Mouse (Mus musculus): ENCODE data around the gene Asdurf.
A peak's percentile ranks its signal among the peaks of the same experiment; 100 is the strongest.
"Not testable (repeated sequence)": the region's sequence is repeated elsewhere in the genome, so short reads cannot be mapped to it uniquely, and the experiment has no call there.

The Asdurf gene

DNA sequence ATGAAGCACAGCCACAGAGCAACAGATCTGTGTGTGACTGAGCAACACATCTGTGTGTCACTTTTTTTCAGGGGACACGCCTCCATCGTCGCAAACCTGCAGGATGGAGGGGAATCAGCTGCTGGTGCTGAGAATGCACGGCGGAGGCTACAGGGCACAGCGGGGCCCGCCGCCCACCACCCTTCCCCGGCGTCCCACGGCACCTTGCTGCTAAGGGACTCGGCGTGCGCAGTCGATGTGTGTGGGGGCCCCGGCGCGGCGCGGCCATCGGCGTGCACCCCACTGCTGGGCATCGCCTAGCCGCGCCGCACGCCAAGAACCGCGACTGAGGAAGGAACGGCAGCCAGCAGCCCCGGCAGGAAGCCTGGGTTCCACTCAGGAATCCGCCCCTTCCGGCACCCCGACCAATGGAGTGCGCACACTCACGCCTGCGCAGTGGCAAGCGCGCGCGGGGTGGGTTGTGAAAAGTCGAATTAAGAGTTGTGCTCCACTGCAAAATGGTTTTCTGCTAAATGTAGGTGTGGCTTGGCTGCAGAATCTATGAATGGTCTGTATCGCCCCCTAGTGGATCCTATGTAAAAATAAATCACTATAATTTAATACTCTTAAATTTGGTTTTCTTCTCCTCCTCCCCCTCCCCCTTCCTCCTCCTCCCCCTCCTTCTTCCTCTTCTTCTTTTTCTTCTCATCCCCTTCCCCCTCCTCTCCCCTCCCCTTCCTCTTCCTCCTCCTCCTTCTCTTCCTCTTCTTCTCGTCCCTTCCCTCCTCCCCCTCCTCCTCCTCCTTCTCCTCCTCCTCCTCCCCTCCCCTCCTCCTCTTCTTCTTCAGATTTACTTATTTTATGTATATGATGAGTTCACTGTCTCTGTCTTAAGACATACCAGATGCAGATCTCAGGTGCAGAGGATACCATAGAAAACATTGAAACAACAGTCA lies at the start of gene Asdurf, which contains the start of the genes Gm28551 and Asnsd1:
Gene Asdurf (minus strand): TSS at position 293 of the 935 bp plus-strand sequence.
Gene Gm28551 (minus strand): TSS at position 341 of the 935 bp plus-strand sequence.
Gene Asnsd1 (minus strand): TSS at position 426 of the 935 bp plus-strand sequence.
- peak; percentile 94 to 96 for DNase-seq (ENCODE audit: low spot score in 2 of 2)

DNA sequence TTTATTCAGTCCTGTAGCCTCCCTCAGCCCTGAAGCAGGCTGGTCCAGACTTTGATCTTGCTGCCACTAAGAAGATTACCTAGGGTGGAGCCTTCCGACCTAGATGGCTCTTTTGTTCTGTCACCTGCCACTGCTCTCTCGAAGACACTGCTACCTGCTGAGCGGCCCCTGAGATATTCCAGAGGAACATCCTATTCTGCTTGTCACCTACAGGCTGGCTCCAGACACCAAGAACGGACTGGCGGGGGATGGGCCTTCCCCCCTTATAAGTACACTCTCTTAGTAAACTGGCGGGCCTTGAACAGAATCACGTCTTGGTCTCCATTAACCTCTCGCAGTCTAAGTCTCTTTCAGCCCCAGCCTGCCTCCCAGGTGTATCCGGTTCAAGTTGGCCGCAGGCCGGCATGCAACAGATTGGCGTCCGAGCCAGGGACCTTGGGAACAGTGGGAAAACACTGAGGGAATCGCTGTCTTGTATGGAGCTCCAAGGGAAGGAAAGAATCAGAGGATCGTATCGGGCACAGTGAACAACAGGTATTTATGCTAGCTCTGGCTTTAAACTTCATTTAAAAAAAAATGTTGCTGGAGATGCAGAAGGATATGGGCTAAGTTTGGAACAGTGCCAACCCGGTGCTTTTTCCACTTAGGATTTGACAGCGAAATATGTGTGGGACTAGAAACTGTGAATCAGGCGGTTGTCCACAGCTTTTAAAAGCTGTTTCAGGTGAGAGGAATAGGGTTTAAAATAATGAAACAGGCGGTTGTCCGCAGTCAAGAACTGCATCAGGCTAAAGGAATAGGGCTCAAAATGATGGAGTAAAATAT lies 41.7 kb upstream of the Asdurf start:
- DNase-seq (ENCODE audit: low spot score in 2 of 2) = peak; percentile 9 to 12

DNA sequence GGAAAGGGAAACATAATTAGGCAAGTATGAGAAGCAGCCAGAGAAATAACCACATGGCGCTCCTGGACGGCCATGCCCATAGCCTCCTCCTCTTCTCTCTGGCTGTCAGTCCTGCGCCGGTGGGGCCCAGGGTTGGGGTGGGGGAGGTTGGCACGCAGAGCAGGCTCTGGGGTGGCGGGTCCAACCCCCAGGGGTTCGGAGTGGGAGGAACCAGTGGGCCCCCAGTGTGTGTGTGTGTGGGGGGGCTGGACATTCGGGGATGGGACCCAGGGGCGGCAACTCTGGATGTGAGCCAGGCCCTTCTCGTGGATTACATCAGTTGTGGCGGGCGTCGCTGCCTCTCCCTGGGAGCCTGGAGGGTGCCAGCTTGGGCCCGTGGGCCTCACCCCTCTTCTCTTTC lies 36.3 kb upstream of the Asdurf start:
- no peak for DNase-seq (ENCODE audit: low spot score in 2 of 2)

DNA sequence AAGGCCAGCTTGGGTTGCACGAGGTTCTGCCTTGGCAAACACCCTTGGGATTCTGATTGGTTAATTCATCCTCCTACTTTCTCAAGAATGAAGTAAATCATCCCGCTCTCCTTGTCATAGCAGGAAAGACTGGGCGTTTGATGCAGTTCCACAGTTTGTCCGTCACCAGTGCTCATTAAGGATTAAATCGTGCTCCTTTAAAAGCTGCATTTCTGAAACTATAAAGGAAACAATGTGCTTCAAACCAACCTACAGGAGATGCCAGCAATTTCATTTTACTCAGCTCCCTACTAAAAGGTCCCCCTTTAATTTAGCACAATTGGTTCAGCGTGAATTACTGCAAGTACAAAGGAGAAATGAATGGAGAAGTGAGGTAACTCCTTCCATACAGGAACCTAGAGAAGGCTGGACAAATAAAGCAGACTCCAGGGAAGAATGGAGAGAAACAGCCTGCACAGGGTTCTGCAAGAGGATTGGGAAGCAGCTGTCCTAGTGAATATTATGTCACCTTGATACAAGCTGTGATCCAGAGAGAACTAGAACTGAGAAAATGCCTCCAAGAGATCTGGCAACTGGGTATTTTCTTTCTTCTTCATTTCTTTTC lies 31.8 kb upstream of the Asdurf start:
- DNase-seq (ENCODE audit: low spot score in 2 of 2) = no peak

DNA sequence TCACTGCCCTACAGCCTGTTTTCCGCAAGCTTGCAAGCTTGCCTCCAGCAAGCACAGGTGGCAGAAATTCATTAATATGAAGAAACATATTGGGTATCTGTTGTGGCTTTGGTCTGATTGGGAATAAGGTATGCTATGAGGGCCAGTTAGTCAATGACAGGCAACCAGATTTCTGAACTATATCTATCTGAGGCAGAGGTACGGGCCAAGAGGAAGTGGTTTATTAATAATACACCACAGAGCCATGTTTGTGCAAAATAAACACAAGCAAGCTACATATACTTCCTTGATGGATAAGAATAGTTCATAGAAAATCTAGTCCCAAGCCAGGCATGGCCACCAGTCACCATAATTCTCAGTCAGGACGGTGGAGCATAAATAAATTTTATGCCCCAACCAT lies 25.3 kb upstream of the Asdurf start:
- no peak for DNase-seq (ENCODE audit: low spot score in 2 of 2)

DNA sequence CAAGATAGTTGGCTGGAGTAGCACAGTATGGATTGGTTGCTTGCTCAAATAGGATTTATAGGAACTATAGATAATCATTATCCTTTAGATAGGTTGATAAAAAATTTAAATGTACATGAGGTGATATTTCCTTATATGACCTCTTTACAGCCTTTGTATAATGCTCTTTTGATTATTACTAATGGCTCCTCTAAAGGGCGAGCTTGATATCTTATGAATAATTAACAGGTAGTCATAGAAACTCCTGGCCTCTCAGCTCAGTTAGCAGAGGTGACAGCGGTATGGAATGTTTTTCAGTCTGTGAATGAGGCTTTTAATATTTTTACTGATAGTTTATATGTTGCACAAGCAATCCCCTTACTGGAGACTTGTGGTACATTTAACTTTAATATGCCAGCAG lies 23.5 kb upstream of the Asdurf start:
- not testable (repeated sequence) for DNase-seq (ENCODE audit: low spot score in 2 of 2)

DNA sequence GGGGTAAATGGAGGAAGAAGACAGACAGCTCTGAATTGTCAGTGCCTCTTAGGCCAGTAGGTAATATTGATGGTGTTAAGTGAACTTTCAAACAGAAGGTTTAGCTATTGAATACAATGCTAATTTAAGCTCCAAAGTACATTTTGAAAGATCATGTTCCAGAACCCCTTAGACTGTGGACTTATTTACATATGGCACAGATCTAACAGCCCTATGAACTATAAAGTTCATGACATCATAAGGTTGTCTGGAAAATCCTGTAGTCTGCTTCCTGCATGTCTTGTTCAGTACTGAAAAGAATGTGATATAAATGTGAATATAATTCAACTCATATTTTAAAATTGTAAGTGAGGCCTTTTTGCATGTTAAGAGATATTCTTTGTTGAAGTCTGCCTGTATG lies 6.6 kb upstream of the Asdurf start:
- no peak for DNase-seq (ENCODE audit: low spot score in 2 of 2)

DNA sequence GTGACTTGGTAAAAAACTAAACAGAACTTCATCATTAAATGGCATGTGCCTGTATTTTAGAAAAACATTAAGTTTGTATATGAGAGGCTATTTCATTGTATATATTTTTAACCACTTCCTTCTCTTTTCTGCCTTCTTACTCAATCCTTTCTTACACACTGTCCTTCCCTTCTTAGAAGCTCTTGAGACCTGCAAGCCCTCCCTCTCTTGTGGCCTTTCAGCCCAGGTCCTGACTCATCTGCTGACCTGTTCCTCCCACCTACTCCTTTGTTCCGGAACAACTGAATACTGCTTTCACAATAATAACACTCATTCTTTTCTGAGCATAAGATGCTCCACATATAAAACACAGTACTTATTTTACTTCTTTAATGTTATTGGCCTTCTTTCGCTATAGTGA lies 11.3 kb downstream of the Asdurf start:
- DNase-seq (ENCODE audit: low spot score in 2 of 2) = no peak

DNA sequence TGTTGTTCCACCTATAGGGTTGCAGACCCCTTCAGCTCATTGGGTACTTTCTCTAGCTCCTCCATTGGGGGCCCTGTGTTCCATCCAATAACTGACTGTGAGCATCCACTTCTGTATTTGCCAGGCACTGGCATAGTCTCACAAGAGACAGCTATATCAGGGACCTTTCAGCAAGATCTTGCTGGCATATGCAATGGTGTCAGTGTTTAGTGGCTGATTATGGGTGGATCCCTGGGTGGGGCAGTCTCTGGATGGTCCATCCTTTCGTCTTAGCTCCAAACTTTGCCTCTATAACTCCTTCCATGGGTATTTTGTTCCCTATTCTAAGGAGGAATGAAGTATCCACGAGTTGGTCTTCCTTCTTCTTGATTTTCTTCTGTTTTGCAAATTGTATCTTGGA lies 15.0 kb downstream of the Asdurf start:
- DNase-seq (ENCODE audit: low spot score in 2 of 2) = not testable (repeated sequence)

DNA sequence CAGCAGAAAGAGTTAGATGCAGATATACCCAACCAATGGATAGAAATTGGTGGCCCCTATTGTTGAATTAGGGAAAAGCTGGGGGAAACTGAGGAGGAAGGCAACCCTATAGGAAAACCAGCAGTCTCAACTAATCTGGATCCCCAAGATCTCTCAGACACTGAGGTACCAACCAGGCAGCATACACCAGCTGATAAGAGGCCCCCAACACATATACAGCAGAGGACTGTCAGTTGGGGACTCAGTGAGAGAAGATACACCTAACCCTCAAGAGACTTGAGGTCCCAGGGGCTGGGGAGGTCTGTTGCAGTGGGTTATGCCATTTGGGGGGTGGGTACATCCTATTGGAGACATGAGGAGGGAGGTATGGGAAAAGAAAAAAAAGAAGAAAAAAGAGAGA lies 17.0 kb downstream of the Asdurf start:
- no peak for DNase-seq (ENCODE audit: low spot score in 2 of 2)

DNA sequence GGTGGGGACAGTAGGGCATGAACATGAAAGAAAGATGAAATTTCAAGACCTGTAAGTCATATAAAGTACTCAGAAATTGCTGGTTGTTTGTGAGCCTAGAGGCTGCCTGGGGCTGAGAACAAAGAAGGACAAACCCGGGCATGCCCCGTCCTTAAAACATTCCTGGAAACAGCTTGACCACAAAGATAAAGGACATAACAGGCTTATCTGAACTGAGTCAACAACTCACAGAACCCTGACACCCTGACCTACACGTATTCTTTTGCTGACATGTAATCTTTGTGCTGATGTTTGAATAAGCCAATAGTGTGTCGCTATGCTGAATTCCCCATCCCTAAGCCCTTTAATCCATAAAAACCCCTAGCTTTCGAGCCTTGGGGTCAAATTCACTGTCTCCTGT lies 18.9 kb downstream of the Asdurf start:
- not testable (repeated sequence) for DNase-seq (ENCODE audit: low spot score in 2 of 2)

DNA sequence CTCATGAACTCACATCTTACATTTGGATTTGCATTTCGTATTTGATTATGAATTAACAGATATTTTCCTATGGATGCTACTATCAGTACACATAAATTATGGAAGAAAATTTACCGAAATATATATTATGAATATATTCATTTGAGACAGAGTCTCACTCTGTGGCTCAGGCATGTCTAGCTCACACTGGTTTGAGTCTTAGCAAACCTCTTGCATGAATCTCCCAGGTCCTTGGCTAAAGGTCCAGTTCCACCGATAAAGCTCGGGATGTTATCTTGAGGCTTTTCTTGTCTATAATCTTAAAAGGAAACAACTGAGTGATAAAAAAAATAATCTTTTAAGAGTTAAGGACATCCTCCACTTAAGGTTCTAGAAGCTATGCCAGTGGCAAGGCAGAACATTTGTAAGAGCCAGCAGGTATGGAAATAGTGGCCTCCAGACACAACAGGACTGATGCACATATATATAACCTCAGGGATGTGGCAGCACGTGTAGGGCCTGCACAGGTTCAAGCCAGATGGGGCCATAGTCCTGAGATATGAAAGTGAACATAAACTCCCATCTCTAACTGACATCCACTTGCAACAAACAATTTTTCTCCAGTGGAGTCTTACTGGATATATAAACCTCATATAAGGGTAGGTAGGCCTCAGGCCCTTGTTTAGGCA lies 27.5 kb downstream of the Asdurf start:
- DNase-seq (ENCODE audit: low spot score in 2 of 2) = no peak

DNA sequence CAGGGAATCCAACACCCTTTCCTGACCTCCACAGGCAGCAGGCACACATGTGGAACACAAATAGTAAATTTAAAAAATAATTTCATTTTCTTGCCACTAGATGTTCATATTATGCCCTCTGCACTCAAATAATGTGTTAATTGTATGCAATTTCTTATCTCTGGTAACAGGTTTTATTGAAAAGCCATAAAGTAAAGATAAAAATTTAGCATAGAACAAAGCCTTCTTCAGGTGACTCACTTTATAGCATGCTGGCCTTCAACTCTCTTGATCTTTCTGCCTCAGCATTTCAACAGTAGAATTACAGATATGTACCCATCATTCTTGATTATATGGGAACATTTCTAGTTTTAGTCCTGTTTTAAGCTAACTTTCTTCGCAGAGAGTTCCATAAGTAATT lies 28.1 kb downstream of the Asdurf start:
- DNase-seq (ENCODE audit: low spot score in 2 of 2) = no peak

DNA sequence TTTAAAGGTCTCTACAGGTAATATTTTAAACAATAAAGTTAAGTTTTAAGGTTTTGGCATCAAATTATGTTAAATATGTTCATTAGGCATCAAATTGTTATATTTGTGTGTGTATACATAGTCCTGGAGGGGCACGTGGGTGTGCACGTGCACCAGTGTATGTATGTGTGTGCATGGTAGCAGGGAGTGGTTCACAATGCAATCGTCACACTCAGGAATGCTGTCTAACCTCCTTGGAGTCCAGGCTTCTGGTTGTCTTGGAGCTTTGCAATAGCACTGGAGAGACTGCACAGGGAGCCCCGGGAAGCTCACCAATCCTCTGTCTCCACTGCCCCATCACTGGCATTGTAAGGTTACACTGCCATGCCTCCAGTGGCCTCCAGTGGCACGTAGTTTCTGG lies 29.2 kb downstream of the Asdurf start:
- no peak for DNase-seq (ENCODE audit: low spot score in 2 of 2)

DNA sequence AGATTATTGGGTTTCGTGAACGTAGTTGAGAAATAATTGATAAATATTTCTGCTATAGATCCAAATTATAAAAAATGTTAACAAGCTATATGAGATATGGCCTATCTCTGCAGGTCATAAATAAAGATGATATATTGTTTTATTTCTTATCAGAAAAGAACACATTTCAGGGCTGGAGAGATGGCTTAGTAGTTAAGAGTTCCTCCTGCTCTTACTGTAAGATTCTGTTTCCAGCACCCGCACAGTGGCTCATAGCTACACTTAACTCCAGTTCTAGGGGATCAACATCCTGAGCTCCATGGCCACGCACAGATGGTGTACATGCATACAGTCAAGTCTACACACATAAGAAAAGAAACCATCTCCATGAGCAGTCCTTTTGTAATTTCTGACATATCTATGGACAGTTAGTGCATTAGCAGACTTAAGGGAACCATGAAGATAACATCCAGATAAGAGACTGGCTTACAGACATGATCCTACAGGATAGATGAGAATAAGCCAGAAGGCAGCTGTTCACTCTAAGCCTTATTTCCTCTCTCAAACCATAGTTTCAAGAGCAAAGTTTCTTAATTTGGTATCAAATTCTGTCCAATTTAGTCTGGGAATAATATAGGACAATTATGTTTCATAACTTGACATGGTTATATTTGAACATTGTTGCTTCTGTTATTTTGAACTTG lies 30.6 kb downstream of the Asdurf start:
- DNase-seq (ENCODE audit: low spot score in 2 of 2) = no peak

DNA sequence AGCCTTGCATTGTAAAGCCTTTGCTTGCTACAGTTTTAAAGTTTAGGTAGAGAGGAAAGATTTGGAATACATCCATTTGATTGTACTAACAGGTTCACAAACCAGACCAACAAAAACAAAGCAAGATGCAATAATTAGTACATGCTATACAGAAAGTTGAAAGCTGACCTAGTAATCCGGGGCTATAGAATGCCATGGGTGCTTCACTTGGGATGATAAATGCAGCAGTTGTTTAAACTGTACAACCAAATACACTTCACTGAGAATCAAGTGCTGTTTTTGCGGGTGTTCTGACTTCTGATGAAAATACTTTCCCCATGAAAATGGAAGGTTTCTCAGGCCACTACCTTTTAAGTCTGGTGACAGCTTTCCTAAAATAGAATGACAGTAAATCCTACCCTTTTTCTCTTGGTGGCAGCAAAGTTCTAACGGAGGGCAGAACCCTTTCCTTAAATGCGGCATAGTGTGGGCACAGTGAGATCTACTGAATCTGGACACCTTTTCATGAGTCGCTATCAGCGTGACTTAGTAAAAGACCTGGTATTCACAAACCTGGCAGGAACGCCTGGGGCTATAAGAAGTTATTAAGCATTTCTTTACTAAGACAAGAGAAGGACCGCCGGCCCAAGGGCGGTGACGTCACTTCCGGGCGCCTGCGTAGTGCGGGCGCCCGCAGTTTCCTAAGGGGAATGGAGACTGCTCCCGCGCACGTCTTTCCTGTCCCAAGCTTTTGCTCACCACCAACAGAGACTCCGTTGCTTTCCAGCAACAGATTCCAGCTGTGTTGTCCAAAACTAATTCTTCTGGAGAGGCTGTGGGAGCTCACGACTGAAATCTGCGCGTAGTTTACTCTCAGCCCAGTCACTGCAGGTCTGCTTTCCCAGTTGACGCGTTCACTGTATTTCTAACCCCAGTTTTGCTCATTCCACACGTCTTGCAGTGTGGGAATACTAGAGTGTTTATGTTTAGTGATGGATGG lies 39.1 kb downstream of the Asdurf start, which contains the start of gene Osgepl1:
Gene Osgepl1 (plus strand): TSS at position 636 of the 979 bp plus-strand sequence.
- peak; percentile 78 to 79 for DNase-seq (ENCODE audit: low spot score in 2 of 2)

DNA sequence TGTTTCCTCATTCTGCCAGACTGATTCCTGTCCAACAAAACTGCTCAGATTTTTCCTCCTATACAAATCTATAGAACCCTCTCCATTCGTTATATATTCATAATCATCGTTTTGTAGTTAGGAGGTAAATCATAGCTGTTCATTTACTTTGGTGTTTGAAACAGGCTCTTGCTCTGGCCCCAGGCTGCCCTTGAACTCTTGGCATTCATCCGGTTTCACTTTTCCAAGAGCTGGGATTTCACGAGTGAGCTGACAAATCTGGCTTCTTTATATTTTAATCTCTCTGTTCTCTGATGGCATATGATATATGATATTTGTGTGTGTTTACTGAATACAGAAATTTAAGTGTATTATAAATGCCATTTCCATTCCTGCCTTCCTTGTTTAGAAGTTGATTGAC lies 51.9 kb downstream of the Asdurf start:
- no peak for DNase-seq (ENCODE audit: low spot score in 2 of 2)
